ENCODE assay signal across 8 mouse cellular contexts in genomic region chr11:113487603-113488335, GRCm38 (mm10).
DNase-seq lines count a peak whose midpoint lies in the region; ATAC-seq lines count a peak whose summit lies in the region.

No protein-coding gene starts in this region.

- H3K36me3 ChIP-seq in embryonic facial prominence, embryonic 15.5 days = no peaks in the 10 kb centered on the region
- no peaks in the 10 kb centered on the region for H3K36me3 ChIP-seq in embryonic facial prominence, embryonic 10.5 days (replicated peaks)

- no peaks in the 10 kb centered on the region for H3K9me3 ChIP-seq in embryonic facial prominence, embryonic 15.5 days (replicated peaks)
- no peaks in the 10 kb centered on the region for H3K9me3 ChIP-seq in embryonic facial prominence, embryonic 10.5 days

- H3K4me2 ChIP-seq in embryonic facial prominence, embryonic 15.5 days (replicated peaks) = no peak overlapping the region

- no peak for DNase-seq in embryonic facial prominence, embryonic 10.5 days (ENCODE audit: low spot score)
- peak; percentile 9 for DNase-seq in urinary bladder, postnatal 25 days (ENCODE audit: low spot score)
- no peak for DNase-seq in urinary bladder, adult 2 months (ENCODE audit: low spot score)
- peak; percentile 22 for DNase-seq in lung, postnatal 10 days
- DNase-seq in thymus, postnatal 4 days = peak; percentile 44
- no peak for DNase-seq in adipocyte (ENCODE audit: low spot score)

- peak overlapping the region; percentile 34; the same call in 1 of the 2 replicates for H3K27ac ChIP-seq in embryonic facial prominence, embryonic 15.5 days (replicated peaks)
- H3K27ac ChIP-seq in embryonic facial prominence, embryonic 10.5 days (replicated peaks) = no peak overlapping the region

- H3K27me3 ChIP-seq in embryonic facial prominence, embryonic 15.5 days = no peaks in the 10 kb centered on the region
- H3K27me3 ChIP-seq in embryonic facial prominence, embryonic 10.5 days (replicated peaks; ENCODE audit: low read depth, poor library complexity, severe bottlenecking) = no peaks in the 10 kb centered on the region

- no peak for ATAC-seq in embryonic facial prominence, embryonic 15.5 days (ENCODE audit: insufficient number of reproducible peaks, low FRiP score, low TSS enrichment, low read depth)
- ATAC-seq in inflammation-experienced regulatory T-cells, adult 6 months = no peak

- H3K9ac ChIP-seq in embryonic facial prominence, embryonic 15.5 days = no peak overlapping the region

- H3K4me3 ChIP-seq in embryonic facial prominence, embryonic 15.5 days (replicated peaks) = no peak overlapping the region
- no peak overlapping the region for H3K4me3 ChIP-seq in embryonic facial prominence, embryonic 10.5 days

- 51% methylated on average over 8 of the region's 8 CpGs for WGBS in embryonic facial prominence, embryonic 15.5 days
- WGBS in embryonic facial prominence, embryonic 10.5 days = 74% methylated on average over 8 of the region's 8 CpGs

- peaks cover 14% of the 10 kb centered on the region; the same call in 1 of the 2 replicates for H3K4me1 ChIP-seq in embryonic facial prominence, embryonic 15.5 days
- H3K4me1 ChIP-seq in embryonic facial prominence, embryonic 10.5 days = peaks cover 20% of the 10 kb centered on the region

Comparison
In these comparisons a context has a peak if more than half of its experiments do, and no peak if none do; other contexts are left out.
1. DNase-seq: peak in urinary bladder, postnatal 25 days (single experiment), lung, postnatal 10 days (single experiment) and thymus, postnatal 4 days (single experiment); none in embryonic facial prominence, embryonic 10.5 days (single experiment), urinary bladder, adult 2 months (single experiment) and adipocyte (single experiment).